Mouse (Mus musculus) retina, postnatal 1 day (tissue): Measurements from ENCODE around the gene Cdc42bpb.

Experiments
- DNase-seq: peaks from one replicate; pipeline ENCODE4 v3.0.0-alpha.2; 2012

Gene Cdc42bpb

DNA sequence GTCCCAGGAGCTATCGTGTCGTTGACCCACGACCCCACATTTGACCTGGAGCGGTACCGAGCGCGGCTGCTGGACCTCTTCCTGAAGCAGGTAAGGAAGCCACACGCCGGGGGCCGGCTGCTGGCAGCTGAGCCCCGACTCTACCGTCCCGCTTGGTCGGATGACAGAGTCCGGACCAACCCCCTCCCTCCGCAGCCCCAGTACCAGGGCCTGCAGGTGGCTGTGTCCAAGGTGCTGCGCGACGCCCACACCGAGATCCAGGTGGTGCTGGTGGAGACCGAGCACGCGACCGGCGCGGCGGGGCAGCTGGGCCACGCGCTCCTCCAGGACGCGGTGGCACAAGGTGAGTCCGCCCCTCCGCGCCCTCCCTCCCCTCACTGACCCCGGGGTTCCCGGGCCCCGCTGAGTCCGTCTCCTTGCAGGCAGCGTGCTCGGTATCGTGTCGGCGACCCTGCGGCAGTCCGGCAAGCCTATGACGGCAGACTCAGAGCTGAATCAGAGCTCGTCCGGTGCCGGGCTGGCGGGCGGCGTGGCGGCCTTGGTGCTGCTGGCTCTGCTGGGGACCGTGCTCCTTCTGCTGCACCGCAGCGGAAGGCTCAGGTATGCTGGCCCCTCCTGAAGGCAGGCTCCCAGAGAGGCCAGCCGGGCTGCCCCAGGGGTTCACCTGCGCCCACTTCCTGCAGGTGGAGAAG lies 102.2 kb downstream of the Cdc42bpb start:
- peak; percentile 29 for DNase-seq

DNA sequence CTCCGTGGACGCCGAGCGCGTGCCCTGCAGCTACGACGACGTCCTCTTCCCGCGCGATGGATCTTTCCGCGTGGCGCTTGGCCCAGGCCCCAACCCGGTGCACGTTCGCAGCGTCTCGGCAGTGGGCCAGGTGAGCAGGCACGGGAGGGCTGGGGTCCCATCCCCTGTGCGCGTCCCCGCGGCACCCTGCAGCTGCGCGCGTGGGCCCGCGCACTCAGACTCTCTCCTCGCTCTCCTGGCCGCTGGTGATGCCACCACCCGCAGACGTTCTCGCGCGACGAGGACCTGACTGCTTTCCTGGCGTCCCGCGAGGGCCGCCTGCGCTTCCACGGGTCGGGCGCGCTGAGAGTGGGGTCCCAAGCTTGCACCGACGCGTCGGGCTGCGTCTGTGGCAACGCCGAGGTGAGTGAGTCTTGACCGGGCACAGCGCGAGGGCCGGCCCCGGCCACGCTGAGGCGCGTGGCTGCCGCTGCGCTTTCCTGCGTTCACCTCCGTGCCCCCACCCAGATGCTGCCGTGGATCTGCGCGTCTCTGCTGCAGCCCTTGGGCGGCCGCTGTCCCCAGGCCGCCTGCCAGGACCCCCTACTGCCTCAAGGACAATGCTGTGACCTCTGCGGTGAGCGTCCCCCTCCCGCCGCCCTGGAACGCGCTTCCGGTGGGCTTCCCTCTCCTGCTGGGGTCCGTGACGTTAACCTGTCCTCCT lies 102.9 kb downstream of the Cdc42bpb start:
- peak; percentile 44 for DNase-seq

GRCm38 (mm10) chr12:111274006-111274405 lies 103.5 kb downstream of the Cdc42bpb start:
- DNase-seq, result no peak

DNA sequence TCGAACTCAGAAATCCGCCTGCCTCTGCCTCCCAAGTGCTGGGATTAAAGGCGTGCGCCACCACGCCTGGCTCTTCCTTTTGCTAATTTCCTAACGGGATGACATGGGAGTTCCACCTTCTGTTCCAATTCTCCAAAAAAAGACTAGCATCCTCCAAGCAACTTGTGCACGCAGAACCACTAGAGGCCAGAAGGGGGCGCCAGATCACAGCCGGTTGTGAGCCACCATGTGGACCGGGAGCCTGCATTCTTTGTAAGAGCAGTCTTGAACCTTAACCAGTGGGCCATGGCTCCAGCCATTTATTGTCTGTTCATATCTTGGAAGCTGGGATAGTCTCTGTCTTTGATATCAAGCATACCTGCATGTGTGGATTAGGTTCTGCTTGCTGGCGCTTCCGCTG lies 105.1 kb downstream of the Cdc42bpb start:
- DNase-seq, result peak; percentile 84

DNA sequence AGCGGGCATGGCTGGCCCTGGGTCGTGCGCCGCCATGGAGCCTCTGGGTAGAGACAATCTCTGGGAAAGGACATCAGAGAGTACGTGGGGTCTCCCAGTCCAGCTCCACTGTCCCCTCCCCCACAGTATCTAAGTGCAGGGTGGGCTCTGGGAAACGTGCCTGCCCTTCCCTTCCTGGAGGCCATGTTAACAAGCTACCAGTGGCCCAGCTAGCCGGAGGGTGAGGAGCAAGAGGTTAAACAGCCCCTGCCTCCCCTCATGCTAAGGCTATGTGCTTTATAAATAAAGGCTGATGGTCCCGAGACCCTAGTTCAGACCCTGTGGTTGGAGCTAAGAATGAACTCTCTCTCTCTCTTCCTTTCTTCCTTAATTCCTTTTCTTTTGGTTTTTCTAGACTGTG lies 105.6 kb downstream of the Cdc42bpb start:
- DNase-seq, result no peak

DNA sequence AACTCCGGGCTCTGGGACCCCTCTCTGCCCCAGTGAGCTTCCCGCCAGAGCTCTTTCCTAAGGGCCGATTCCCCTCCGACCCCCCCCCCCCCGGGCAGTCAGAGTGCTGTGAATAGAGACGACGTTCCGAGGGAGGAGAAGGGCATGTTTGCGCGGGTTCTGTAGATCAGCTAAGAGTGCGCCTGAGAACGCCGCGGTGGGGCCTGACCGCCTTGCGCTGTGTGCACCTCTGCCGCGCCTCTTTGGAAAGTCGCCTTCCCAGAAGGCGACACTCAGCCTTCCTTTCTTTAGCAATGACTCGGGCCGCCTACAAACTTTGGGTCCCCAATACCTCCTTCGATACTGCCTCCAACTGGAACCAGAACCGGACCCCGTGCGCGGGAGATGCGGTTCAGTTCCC lies 106.1 kb downstream of the Cdc42bpb start:
- no peak for DNase-seq

GRCm38 (mm10) chr12:111270629-111271277 lies 106.8 kb downstream of the Cdc42bpb start, which contains the start of gene Amn:
Gene Amn (plus strand): TSS chr12:111271095.
- DNase-seq, result no peak

- DNase-seq, result no peak
These were observed 109.7 kb downstream of the Cdc42bpb start for GRCm38 (mm10) chr12:111267673-111268325.

GRCm38 (mm10) chr12:111266592-111266991 lies 110.9 kb downstream of the Cdc42bpb start:
- no peak for DNase-seq

GRCm38 (mm10) chr12:111265212-111265611 lies 112.3 kb downstream of the Cdc42bpb start:
- DNase-seq, result no peak

GRCm38 (mm10) chr12:111263650-111264049 lies 113.9 kb downstream of the Cdc42bpb start:
- DNase-seq, result no peak

DNA sequence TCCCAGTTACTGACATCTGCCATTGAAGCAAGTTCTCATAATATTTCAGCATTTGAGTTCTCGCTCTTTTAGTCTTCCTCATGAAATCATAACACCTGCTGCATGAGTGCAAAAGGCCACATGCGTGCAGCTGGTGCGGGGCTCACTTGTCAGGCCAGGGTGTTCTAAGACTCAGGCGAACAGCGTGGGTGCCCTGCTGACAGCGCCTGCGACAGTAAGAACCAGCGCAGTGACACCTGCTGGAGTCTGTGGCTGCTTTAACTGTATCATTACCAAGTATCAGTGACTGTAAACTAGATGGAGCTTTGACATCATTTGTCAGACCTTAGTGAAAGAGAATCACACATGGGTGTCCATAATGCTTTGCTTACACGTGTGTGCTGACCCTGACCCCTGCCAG lies 126.3 kb downstream of the Cdc42bpb start:
- no peak for DNase-seq

DNA sequence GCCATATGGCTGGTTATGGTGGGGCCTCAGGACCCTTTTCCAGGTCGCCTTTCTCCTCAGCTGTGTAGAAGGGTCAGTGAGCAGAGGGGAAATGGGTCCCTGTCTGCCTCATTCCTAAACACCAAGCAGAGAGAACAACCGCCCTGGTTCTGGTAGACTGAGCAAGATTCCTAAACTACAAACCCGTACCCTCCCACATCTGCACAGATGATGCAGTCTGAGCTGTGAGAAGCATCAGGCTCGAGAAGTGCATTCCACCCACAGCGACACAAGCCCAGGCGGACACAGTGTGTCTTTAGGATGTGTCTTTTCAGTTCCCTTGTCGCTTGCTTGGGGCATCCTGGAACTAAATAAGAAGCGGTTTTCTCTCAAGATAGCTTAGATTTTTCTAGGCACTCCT lies 127.4 kb downstream of the Cdc42bpb start:
- no peak for DNase-seq

GRCm38 (mm10) chr12:111249095-111249494 lies 128.4 kb downstream of the Cdc42bpb start:
- no peak for DNase-seq

DNA sequence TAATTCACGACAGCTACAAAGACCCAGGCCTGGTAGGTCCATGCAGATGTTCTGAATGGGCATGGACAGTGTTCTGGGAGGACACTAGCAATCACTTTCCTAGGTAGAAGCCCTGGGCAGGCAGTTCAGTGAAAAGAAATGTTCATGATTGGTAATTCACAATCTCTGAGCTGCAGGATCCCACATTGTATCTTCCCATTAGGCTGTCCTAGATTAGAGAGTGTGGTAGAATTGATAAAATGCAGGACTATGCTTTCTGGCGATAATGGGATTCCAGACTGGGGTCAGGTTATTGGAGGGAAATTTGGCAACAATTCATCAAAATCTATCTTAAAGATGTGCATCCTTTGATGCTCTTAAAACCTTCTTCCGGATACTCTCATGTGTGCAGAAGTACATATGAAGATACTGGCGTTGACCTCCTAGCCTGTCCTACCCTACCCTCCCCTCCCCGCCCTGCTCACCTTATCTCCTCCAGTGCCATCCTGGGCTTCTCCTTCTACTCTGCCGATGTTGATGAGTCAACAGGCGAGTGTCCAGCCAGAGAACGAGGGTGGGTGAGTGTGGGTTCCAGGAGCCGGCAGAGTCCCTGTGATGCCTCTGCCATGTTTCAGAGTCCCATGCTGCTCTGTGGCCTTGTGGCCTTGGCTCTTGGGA lies 130.6 kb downstream of the Cdc42bpb start:
- DNase-seq, result no peak

GRCm38 (mm10) chr12:111245070-111245469 lies 132.4 kb downstream of the Cdc42bpb start:
- DNase-seq, result no peak

DNA sequence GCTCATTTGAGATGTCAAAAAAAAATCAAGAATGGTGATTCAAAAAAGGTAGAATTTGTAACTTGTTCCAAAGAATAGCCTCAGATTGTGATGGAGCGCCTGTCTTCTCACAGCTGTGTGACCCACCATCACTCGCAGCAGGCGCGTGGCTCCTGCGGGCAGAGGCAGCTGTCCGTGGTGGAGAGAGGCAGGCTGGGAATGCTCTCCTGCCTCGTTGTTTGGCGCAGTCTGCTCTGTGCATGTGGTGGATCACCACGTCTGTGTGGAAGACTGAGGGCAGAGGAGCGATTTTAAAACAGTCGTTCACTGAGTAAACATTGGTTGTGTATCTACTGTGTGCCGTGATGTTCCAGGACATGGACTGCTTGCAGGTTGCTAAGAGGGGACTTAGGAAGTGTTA lies 133.8 kb downstream of the Cdc42bpb start:
- no peak for DNase-seq
